Mouse (Mus musculus) CD4-positive, CD25-positive, alpha-beta regulatory T cell, adult 4 months (primary cell): Measurements from ENCODE around the gene Olfr1449. TPM values are rescaled to one million over a fixed set of nuclear protein-coding genes. Genes with fewer than 3 reads are reported as not detected.
"Not testable (repeated sequence)": the region's sequence is repeated elsewhere in the genome, so short reads cannot be mapped to it uniquely, and the experiment has no call there.

ENCODE experiments used
- ATAC-seq: one replicate; pipeline ENCODE4 v1.8.0; 2017
- polyA plus RNA-seq, 2 experiments: library from polyadenylated mRNA; unstranded; fragments of 100-300 nt; shearing (Covaris generic); gene quantifications; one replicate each; pipeline ENCODE4 v1.2.1; 2017

The Olfr1449 gene
- not detected for polyA plus RNA-seq

DNA sequence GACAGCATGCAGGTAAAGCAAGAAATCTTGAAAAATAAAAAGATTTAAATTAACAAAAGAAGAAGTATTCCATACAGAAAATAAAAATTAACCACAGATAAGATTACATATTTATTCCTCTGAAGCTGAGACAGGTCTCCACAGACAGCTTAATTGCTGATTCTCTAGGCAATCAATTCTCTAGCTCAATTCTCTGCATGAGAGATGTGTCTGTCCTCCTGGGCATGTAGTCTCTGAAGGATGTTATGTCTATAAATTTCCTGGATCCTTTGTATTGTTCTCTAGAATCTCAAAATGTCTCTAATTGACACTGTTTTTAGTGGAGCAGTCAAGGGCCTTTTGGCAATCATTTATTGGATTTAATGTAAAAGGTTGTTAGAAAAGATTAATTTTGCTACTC is at the start of gene Olfr1449:
Gene Olfr1449, plus strand, starts transcription at position 301 of the 400 bp plus-strand sequence.
- no peak for ATAC-seq

DNA sequence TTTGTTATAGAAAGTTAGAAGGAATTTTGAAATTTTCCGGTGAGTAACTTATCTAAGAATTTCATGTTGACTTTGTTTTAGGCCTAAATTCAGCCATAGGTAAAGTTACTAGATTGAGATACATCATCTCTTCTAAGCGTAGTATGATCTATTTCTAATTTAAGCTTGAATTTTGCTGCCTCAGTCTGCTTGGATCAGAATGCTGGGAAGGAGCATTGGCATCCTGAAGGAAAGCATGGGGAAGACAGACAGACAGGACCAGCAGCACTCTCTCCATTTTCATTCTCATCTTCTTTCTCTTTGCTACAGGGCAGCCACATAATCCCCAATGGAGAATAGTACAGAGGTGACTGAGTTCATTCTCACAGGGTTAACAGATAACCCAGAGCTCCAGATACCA is 47.1 kb upstream of the Olfr1449 start, which contains the start of gene Olfr1445:
Gene Olfr1445, plus strand, starts transcription at position 301 of the 400 bp plus-strand sequence.
- ATAC-seq = no peak

DNA sequence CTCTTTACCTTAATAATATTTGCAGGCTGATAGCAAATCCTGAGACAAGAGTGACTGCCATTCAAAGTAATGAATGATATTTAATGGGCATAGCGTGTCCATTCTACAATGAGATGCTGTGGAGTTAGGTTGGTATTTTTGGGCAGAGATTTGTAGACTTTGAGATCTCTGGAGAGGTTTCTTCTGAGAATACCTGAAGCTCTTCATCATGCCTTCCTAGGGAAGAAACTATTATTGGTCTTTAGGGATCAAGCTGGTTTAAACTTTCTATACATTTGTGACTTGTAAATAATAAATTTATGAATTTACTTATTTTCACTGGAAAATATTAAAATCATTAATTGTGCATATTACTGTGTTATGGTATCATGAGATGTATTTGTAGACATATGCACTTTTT is 37.2 kb upstream of the Olfr1449 start, which contains the start of gene Olfr1446:
Gene Olfr1446, minus strand, starts transcription at position 101 of the 400 bp plus-strand sequence.
- no peak for ATAC-seq

DNA sequence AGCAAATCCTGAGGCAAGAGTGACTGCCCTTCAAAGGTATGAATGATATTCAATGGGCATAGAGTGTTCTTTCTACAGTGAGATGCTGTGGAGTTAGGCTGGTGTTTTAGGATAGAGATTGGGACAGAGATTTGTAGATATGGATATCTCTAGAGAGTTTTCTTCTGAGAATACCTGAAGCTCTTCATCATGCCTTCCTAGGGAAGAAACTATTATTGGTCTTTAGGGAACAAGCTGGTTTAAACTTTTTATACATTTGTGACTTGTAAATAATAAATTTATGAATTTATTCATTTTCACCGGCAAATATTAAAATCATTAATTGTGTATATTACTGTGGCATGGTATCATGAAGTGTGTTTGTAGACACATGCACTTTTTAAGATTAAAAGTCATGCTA is 27.0 kb upstream of the Olfr1449 start, which contains the start of gene Olfr1447:
Gene Olfr1447, minus strand, starts transcription at position 101 of the 400 bp plus-strand sequence.
- ATAC-seq = no peak

DNA sequence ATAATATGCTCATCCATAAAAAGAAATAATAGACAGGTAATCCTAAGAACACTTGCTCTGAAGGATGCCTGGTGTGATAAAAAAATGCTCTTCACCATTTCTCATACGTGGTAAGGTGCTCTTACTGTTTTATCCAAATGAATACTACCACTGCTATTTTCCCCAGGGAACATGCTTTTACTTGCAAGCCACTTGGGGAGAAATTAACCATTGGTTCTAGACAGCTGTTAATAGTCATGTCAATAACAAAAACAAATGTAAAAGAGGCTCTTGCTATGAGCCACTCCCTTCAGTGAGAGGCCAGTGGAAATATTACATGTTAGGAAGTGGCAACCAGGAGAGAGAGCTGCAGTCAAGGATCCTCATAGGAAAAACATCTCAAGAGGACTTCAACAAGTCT is 6.3 kb upstream of the Olfr1449 start, which contains the start of gene Olfr1448:
Gene Olfr1448, minus strand, starts transcription at position 101 of the 400 bp plus-strand sequence.
- no peak for ATAC-seq

DNA sequence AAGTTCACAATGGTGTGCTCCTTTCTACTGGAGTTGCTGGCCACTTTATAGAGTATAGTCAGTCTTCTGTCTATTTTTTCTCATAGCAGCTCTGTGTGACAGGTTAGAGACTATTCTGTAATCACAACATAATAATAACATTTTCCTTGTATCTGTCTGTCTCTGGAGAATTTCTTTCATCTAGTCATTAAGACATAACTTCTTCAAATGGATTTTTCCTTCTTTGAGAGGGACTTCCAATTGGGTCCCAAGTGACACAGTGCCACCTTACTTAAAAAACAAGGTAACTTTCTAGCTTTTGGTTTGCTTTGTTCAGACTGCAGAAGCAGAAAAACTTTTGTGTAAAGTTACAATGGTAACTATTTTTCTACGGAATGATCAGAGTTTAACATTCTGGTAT is 19.3 kb downstream of the Olfr1449 start, which contains the start of gene Olfr1450:
Gene Olfr1450, plus strand, starts transcription at position 301 of the 400 bp plus-strand sequence.
- no peak for ATAC-seq

DNA sequence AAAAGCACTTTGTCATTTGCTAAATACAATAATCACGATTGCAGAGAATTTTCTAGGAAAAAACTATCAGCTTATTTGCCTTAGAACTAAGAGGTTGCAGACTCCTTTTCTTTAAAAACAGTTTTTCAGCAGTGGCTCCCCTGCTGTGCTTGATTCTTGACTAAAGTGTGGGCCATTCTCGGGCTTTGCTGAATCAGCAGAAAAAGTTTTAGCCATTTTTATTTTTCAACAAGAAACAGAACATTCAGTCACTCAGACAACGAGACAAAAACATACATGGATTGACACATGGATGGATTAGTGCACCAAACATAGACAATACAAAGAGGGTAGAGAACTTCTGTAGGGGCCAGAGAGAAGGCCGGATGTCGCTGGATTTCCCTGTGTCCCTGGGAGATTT is 39.4 kb downstream of the Olfr1449 start:
- ATAC-seq = not testable (repeated sequence)

Other genes with a start within 250 kb of the Olfr1449 start
- not detected for gene Keg1, start 235.1 kb upstream of the Olfr1449 start, polyA plus RNA-seq
- gene Cntf, start 165.2 kb upstream of the Olfr1449 start, polyA plus RNA-seq = 1 to 10 TPM; 2.9 to 3.4 TPM
- gene Zfp91, start 134.7 kb upstream of the Olfr1449 start, polyA plus RNA-seq = 10 to 100 TPM; 21.2 to 22.9 TPM
- 100 to 1,000 TPM; 220 to 255 TPM for gene Lpxn, start 134.6 kb upstream of the Olfr1449 start, polyA plus RNA-seq
- 1 to 10 TPM in 1 of 2 experiments, not detected in 1; 1.0 TPM for gene Gm5244, start 84.2 kb upstream of the Olfr1449 start, polyA plus RNA-seq
- gene Olfr1444, start 73.6 kb upstream of the Olfr1449 start, polyA plus RNA-seq = under 1 TPM; 0.33 to 0.44 TPM
- not detected for gene Olfr1445, start 47.0 kb upstream of the Olfr1449 start, polyA plus RNA-seq
- gene Olfr1446, start 37.3 kb upstream of the Olfr1449 start, polyA plus RNA-seq = not detected
- not detected for gene Olfr1447, start 27.1 kb upstream of the Olfr1449 start, polyA plus RNA-seq
- gene Olfr1448, start 6.4 kb upstream of the Olfr1449 start, polyA plus RNA-seq = not detected
- not detected for gene Olfr1450, start 19.4 kb downstream of the Olfr1449 start, polyA plus RNA-seq
- under 1 TPM in 1 of 2 experiments, not detected in 1; 0.44 TPM for gene Olfr1451, start 64.2 kb downstream of the Olfr1449 start, polyA plus RNA-seq
- gene Olfr1453, start 97.5 kb downstream of the Olfr1449 start, polyA plus RNA-seq = not detected
- not detected for gene Olfr1454, start 129.8 kb downstream of the Olfr1449 start, polyA plus RNA-seq
- not detected for gene Olfr1457, start 167.1 kb downstream of the Olfr1449 start, polyA plus RNA-seq
- not detected for gene Olfr1458, start 175.9 kb downstream of the Olfr1449 start, polyA plus RNA-seq
- under 1 TPM in 1 of 2 experiments, not detected in 1; 0.05 TPM for gene Olfr1459, start 218.7 kb downstream of the Olfr1449 start, polyA plus RNA-seq
- not detected for gene Olfr1461, start 232.2 kb downstream of the Olfr1449 start, polyA plus RNA-seq